Mouse (Mus musculus): Measurements from ENCODE around the gene Pik3c2b. TPM values are rescaled to one million over a fixed set of nuclear protein-coding genes. Genes with fewer than 3 reads are reported as not detected.
"Not testable (repeated sequence)": the region's sequence is repeated elsewhere in the genome, so short reads cannot be mapped to it uniquely, and the experiment has no call there.

Gene Pik3c2b
- polyA plus RNA-seq, 1 experiment from 2014 or later: 5.3 TPM

- peaks cover 8% of the 10 kb centered on the region; the same call in 1 of the 2 replicates for H3K4me1 ChIP-seq (replicated peaks; ENCODE audit: control insufficient read depth, insufficient read depth, low read length)
- H3K27ac ChIP-seq (ENCODE audit: low read length): no peak overlapping the region
- H3K4me2 ChIP-seq (ENCODE audit: low read depth, low read length): no peak overlapping the region
- 65% methylated on average over 3 of the region's 3 CpGs for WGBS
- H3K27me3 ChIP-seq (ENCODE audit: control insufficient read depth, insufficient read depth, low read depth, low read length): no peaks in the 10 kb centered on the region
- no peaks in the 10 kb centered on the region for H3K9me3 ChIP-seq (ENCODE audit: control insufficient read depth, low read length)
- no peaks in the 10 kb centered on the region for H3K36me3 ChIP-seq (ENCODE audit: control insufficient read depth, insufficient read depth, low read length)
- no peak overlapping the region for H3K4me3 ChIP-seq (ENCODE audit: low read length)
- ATAC-seq (ENCODE audit: low read depth): no peak
- no peak overlapping the region for H3K9ac ChIP-seq (ENCODE audit: low read length)
Measured at GRCm38 (mm10) chr1:133029744-133030143, 15.7 kb upstream of the Pik3c2b start.

- Histone ChIP-seq H3K4me2 (ENCODE audit: low read depth, low read length) (no peak within 1 kb of the TSS), H3K9ac (ENCODE audit: low read length) (no peak within 1 kb of the TSS), H3K4me3 (ENCODE audit: low read length) (no peak within 1 kb of the TSS), H3K9me3 (ENCODE audit: control insufficient read depth, low read length) (no peaks in the 10 kb centered on the region), H3K36me3 (ENCODE audit: control insufficient read depth, insufficient read depth, low read length) (no peaks in the 10 kb centered on the region), H3K27me3 (ENCODE audit: control insufficient read depth, insufficient read depth, low read depth, low read length) (no peaks in the 10 kb centered on the region), H3K27ac (ENCODE audit: low read length) (no peak within 1 kb of the TSS), H3K4me1 (replicated peaks; ENCODE audit: control insufficient read depth, insufficient read depth, low read length) (peaks cover 8% of the 10 kb centered on the region; the same call in 1 of the 2 replicates)
- ATAC-seq (ENCODE audit: low read depth): no peak
- 92% methylated on average over 5 of the region's 5 CpGs for WGBS
Measured at GRCm38 (mm10) chr1:133030461-133030860, 15.0 kb upstream of the Pik3c2b start, which contains the start of gene Mdm4. TSS of gene Mdm4 (minus strand) at chr1:133030561.

GRCm38 (mm10) chr1:133032981-133033315, 12.5 kb upstream of the Pik3c2b start:
- no peaks in the 10 kb centered on the region for H3K9me3 ChIP-seq (ENCODE audit: control insufficient read depth, low read length)
- WGBS: 12% methylated on average over 5 of the region's 5 CpGs
- peaks cover 8% of the 10 kb centered on the region; the same call in 1 of the 2 replicates for H3K4me1 ChIP-seq (replicated peaks; ENCODE audit: control insufficient read depth, insufficient read depth, low read length)
- H3K9ac ChIP-seq (ENCODE audit: low read length): peak overlapping the region; percentile 71
- H3K4me3 ChIP-seq (ENCODE audit: low read length): peak overlapping the region; percentile 72
- no peaks in the 10 kb centered on the region for H3K36me3 ChIP-seq (ENCODE audit: control insufficient read depth, insufficient read depth, low read length)
- no peaks in the 10 kb centered on the region for H3K27me3 ChIP-seq (ENCODE audit: control insufficient read depth, insufficient read depth, low read depth, low read length)
- ATAC-seq (ENCODE audit: low read depth): peak; percentile 45
- peak overlapping the region; percentile 86 for H3K27ac ChIP-seq (ENCODE audit: low read length)
- peak overlapping the region; percentile 60 for H3K4me2 ChIP-seq (ENCODE audit: low read depth, low read length)

- H3K36me3 ChIP-seq (ENCODE audit: control insufficient read depth, insufficient read depth, low read length): no peaks in the 10 kb centered on the region
- under 1% methylated on average over 28 of the region's 28 CpGs for WGBS
- peak overlapping the region; percentile 86 for H3K27ac ChIP-seq (ENCODE audit: low read length)
- peak overlapping the region; percentile 72 for H3K4me3 ChIP-seq (ENCODE audit: low read length)
- peak; percentile 93 for ATAC-seq (ENCODE audit: low read depth)
- H3K4me1 ChIP-seq (replicated peaks; ENCODE audit: control insufficient read depth, insufficient read depth, low read length): peaks cover 8% of the 10 kb centered on the region; the same call in 1 of the 2 replicates
- H3K9me3 ChIP-seq (ENCODE audit: control insufficient read depth, low read length): no peaks in the 10 kb centered on the region
- H3K27me3 ChIP-seq (ENCODE audit: control insufficient read depth, insufficient read depth, low read depth, low read length): no peaks in the 10 kb centered on the region
- peak overlapping the region; percentile 71 for H3K9ac ChIP-seq (ENCODE audit: low read length)
- peak overlapping the region; percentile 60 for H3K4me2 ChIP-seq (ENCODE audit: low read depth, low read length)
Measured at GRCm38 (mm10) chr1:133033316-133034090, 12.0 kb upstream of the Pik3c2b start.

- peak overlapping the region; percentile 31; the same call in 1 of the 2 replicates for H3K9ac ChIP-seq (ENCODE audit: low read length)
- WGBS: 3% methylated on average over 11 of the region's 11 CpGs
- peak overlapping the region; percentile 60 for H3K4me2 ChIP-seq (ENCODE audit: low read depth, low read length)
- peak overlapping the region; percentile 72 for H3K4me3 ChIP-seq (ENCODE audit: low read length)
- peaks cover 8% of the 10 kb centered on the region; the same call in 1 of the 2 replicates for H3K4me1 ChIP-seq (replicated peaks; ENCODE audit: control insufficient read depth, insufficient read depth, low read length)
- no peaks in the 10 kb centered on the region for H3K27me3 ChIP-seq (ENCODE audit: control insufficient read depth, insufficient read depth, low read depth, low read length)
- H3K9me3 ChIP-seq (ENCODE audit: control insufficient read depth, low read length): no peaks in the 10 kb centered on the region
- no peaks in the 10 kb centered on the region for H3K36me3 ChIP-seq (ENCODE audit: control insufficient read depth, insufficient read depth, low read length)
- H3K27ac ChIP-seq (ENCODE audit: low read length): peak overlapping the region; percentile 44
- ATAC-seq (ENCODE audit: low read depth): peak; percentile 68
Measured at GRCm38 (mm10) chr1:133034091-133034460, 11.4 kb upstream of the Pik3c2b start.

GRCm38 (mm10) chr1:133034682-133035081, 10.8 kb upstream of the Pik3c2b start:
- H3K36me3 ChIP-seq (ENCODE audit: control insufficient read depth, insufficient read depth, low read length); H3K27ac ChIP-seq (ENCODE audit: low read length); ATAC-seq (ENCODE audit: low read depth); H3K9me3 ChIP-seq (ENCODE audit: control insufficient read depth, low read length); H3K9ac ChIP-seq (ENCODE audit: low read length); H3K27me3 ChIP-seq (ENCODE audit: control insufficient read depth, insufficient read depth, low read depth, low read length); H3K4me3 ChIP-seq (ENCODE audit: low read length); H3K4me1 ChIP-seq (replicated peaks; ENCODE audit: control insufficient read depth, insufficient read depth, low read length); H3K4me2 ChIP-seq (ENCODE audit: low read depth, low read length): not testable (repeated sequence)
- WGBS: 66% methylated on average over 7 of the region's 7 CpGs

- Histone ChIP-seq H3K27ac (ENCODE audit: low read length) (no peak overlapping the region), H3K4me3 (ENCODE audit: low read length) (no peak overlapping the region), H3K27me3 (ENCODE audit: control insufficient read depth, insufficient read depth, low read depth, low read length) (no peaks in the 10 kb centered on the region), H3K9ac (ENCODE audit: low read length) (no peak overlapping the region), H3K9me3 (ENCODE audit: control insufficient read depth, low read length) (no peaks in the 10 kb centered on the region), H3K4me2 (ENCODE audit: low read depth, low read length) (no peak overlapping the region), H3K36me3 (ENCODE audit: control insufficient read depth, insufficient read depth, low read length) (no peaks in the 10 kb centered on the region), H3K4me1 (replicated peaks; ENCODE audit: control insufficient read depth, insufficient read depth, low read length) (no peaks in the 10 kb centered on the region)
- 16% methylated on average over 4 of the region's 4 CpGs for WGBS
- peak; percentile 78 for ATAC-seq (ENCODE audit: low read depth)
Measured at GRCm38 (mm10) chr1:133039505-133039949, 5.9 kb upstream of the Pik3c2b start.

- WGBS: under 1% methylated on average over 55 of the region's 71 CpGs
- Histone ChIP-seq H3K4me2 (ENCODE audit: low read depth, low read length) (peak overlapping the region; percentile 98), H3K4me3 (ENCODE audit: low read length) (peak overlapping the region; percentile 78), H3K9ac (ENCODE audit: low read length) (peak overlapping the region; percentile 92), H3K9me3 (ENCODE audit: control insufficient read depth, low read length) (no peaks in the 10 kb centered on the region), H3K36me3 (ENCODE audit: control insufficient read depth, insufficient read depth, low read length) (no peaks in the 10 kb centered on the region), H3K27ac (ENCODE audit: low read length) (peak overlapping the region; percentile 86), H3K27me3 (ENCODE audit: control insufficient read depth, insufficient read depth, low read depth, low read length) (no peaks in the 10 kb centered on the region), H3K4me1 (replicated peaks; ENCODE audit: control insufficient read depth, insufficient read depth, low read length) (peaks cover 2% of the 10 kb centered on the region)
- peak; percentile 93 for ATAC-seq (ENCODE audit: low read depth)
Measured at GRCm38 (mm10) chr1:133045861-133046440, 484 bp downstream of the Pik3c2b start.

- ATAC-seq (ENCODE audit: low read depth): peak; percentile 76
- 0% methylated on average over 30 of the region's 40 CpGs for WGBS
- Histone ChIP-seq H3K36me3 (ENCODE audit: control insufficient read depth, insufficient read depth, low read length) (no peaks in the 10 kb centered on the region), H3K4me3 (ENCODE audit: low read length) (peak overlapping the region; percentile 78), H3K9ac (ENCODE audit: low read length) (peak overlapping the region; percentile 92), H3K27ac (ENCODE audit: low read length) (peak overlapping the region; percentile 86), H3K4me1 (replicated peaks; ENCODE audit: control insufficient read depth, insufficient read depth, low read length) (peaks cover 2% of the 10 kb centered on the region), H3K27me3 (ENCODE audit: control insufficient read depth, insufficient read depth, low read depth, low read length) (no peaks in the 10 kb centered on the region), H3K4me2 (ENCODE audit: low read depth, low read length) (peak overlapping the region; percentile 98), H3K9me3 (ENCODE audit: control insufficient read depth, low read length) (no peaks in the 10 kb centered on the region)
Measured at GRCm38 (mm10) chr1:133046441-133046931, 1.0 kb downstream of the Pik3c2b start.

All from lung, embryonic 16.5 days (tissue).